Mouse (Mus musculus) adrenal gland, postnatal 25 days (tissue): Measurements from ENCODE around the gene Cacna1c. TPM values are rescaled to one million over a fixed set of nuclear protein-coding genes. Genes with fewer than 3 reads are reported as not detected.
A peak's percentile ranks its signal among the peaks of the same experiment; 100 is the strongest.

Experiments used
- DNase-seq: peaks from one replicate; pipeline ENCODE4 v3.0.0; 2021; ENCODE audit warnings: mixed read lengths
- total RNA-seq: library from RNA; stranded (reverse); gene quantifications from 2 replicates; pipeline ENCODE4 v1.2.3, GENCODE M21; 2021

Gene Cacna1c
- total RNA-seq, 1 experiment from 2014 or later = 104 TPM

- peak; percentile 48 for DNase-seq
Measured at GRCm38 (mm10) chr6:118739961-118740599, 456.1 kb downstream of the Cacna1c start.

- DNase-seq = no peak
Measured at GRCm38 (mm10) chr6:118739344-118739743, 456.9 kb downstream of the Cacna1c start.

- DNase-seq = no peak
Measured at GRCm38 (mm10) chr6:118738656-118739055, 457.6 kb downstream of the Cacna1c start.

- no peak for DNase-seq
Measured at GRCm38 (mm10) chr6:118737078-118737477, 459.1 kb downstream of the Cacna1c start.

- no peak for DNase-seq
Measured at GRCm38 (mm10) chr6:118736491-118736890, 459.7 kb downstream of the Cacna1c start.

- DNase-seq = no peak
Measured at GRCm38 (mm10) chr6:118735145-118735544, 461.1 kb downstream of the Cacna1c start.

GRCm38 (mm10) chr6:118731937-118732336, 464.3 kb downstream of the Cacna1c start:
- no peak for DNase-seq

GRCm38 (mm10) chr6:118724908-118725307, 471.3 kb downstream of the Cacna1c start:
- no peak for DNase-seq

GRCm38 (mm10) chr6:118724388-118724787, 471.8 kb downstream of the Cacna1c start:
- no peak for DNase-seq

GRCm38 (mm10) chr6:118722336-118722735, 473.9 kb downstream of the Cacna1c start:
- no peak for DNase-seq

- DNase-seq = no peak
Measured at GRCm38 (mm10) chr6:118719486-118719885, 476.7 kb downstream of the Cacna1c start.

- no peak for DNase-seq
Measured at GRCm38 (mm10) chr6:118713286-118713685, 482.9 kb downstream of the Cacna1c start.

GRCm38 (mm10) chr6:118711677-118712322, 484.4 kb downstream of the Cacna1c start:
- DNase-seq = no peak

GRCm38 (mm10) chr6:118707066-118707465, 489.2 kb downstream of the Cacna1c start:
- no peak for DNase-seq

- no peak for DNase-seq
Measured at GRCm38 (mm10) chr6:118705840-118706239, 490.4 kb downstream of the Cacna1c start.

- DNase-seq = no peak
Measured at GRCm38 (mm10) chr6:118694626-118695025, 501.6 kb downstream of the Cacna1c start.

- no peak for DNase-seq
Measured at GRCm38 (mm10) chr6:118689447-118689846, 506.8 kb downstream of the Cacna1c start.

- peak; percentile 14 for DNase-seq
Measured at GRCm38 (mm10) chr6:118688856-118689255, 507.4 kb downstream of the Cacna1c start.

GRCm38 (mm10) chr6:118680814-118681213, 515.4 kb downstream of the Cacna1c start:
- DNase-seq = no peak

- DNase-seq = no peak
Measured at GRCm38 (mm10) chr6:118678031-118678430, 518.2 kb downstream of the Cacna1c start.

GRCm38 (mm10) chr6:118677306-118677705, 518.9 kb downstream of the Cacna1c start:
- DNase-seq = no peak

- no peak for DNase-seq
Measured at GRCm38 (mm10) chr6:118674781-118675180, 521.4 kb downstream of the Cacna1c start.

- DNase-seq = no peak
Measured at GRCm38 (mm10) chr6:118673974-118674695, 522.1 kb downstream of the Cacna1c start.
